Mouse (Mus musculus) small intestine, adult 2 months (tissue): Measurements from ENCODE around the gene Phyhipl.

ENCODE experiments used
- CTCF ChIP-seq: fragments of 200-500 bp; IDR thresholded peaks from 2 replicates; pipeline ENCODE4 v1.5.1; 2012; ENCODE audit warnings: low read depth, mild to moderate bottlenecking, control low read depth, inconsistent platforms, low read length, moderate library complexity, mixed read lengths; ENCODE audit not compliant: insufficient replicate concordance, insufficient read length; ENCODE audit errors: extremely low read depth
- POLR2A ChIP-seq: fragments of 200-500 bp; IDR thresholded peaks from 2 replicates; pipeline ENCODE4 v1.6.1; 2012; ENCODE audit warnings: low read depth, mild to moderate bottlenecking, control low read depth, inconsistent platforms, low read length, moderate library complexity

DNA sequence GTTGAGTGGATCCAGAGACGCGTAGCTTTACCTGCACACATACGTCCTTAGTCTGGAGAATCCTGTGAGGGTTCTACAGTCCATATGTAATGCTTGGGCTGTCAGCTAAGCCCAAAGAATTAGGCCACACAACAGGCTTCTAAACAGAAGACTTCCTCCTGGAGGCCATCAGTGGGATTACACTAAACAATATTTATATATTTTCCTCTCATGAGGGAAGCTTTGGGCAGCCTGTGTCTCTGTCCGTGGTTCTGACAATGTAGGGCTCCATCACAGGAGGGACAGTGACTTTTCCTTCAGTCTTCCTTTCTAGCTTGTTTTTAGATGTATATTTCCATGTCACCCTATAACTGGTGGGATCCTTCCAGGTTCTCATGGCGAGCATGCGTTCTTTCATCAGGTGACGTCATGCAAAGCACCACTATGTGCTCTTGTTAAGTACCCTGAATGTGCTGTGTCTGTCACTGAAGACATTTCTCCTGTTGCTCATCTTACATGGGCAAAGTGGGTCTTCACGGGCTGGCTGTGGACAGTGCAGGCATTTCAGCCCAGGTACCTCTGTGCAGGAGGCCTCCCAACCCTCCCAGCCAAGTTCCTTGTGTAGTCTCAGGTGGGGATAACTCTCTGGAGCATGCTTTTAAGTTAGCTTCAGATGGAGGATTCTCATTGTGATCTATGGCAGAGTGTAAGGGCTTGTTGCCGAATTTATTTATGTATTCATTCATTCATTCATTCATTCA is 115.1 kb downstream of the Phyhipl start:
- no peak for TF ChIP-seq POLR2A
- no peak for TF ChIP-seq CTCF
